Mouse (Mus musculus): ENCODE data around the gene Gchfr.
A peak's percentile ranks its signal among the peaks of the same experiment; 100 is the strongest.

Gchfr gene

GRCm38 (mm10) chr2:119165401-119165800 is 2.2 kb upstream of the Gchfr start:
- no peak for TF ChIP-seq GATA4 (IDR thresholded peaks at IDR 0.05; ENCODE audit: insufficient replicate concordance, low read length)

DNA sequence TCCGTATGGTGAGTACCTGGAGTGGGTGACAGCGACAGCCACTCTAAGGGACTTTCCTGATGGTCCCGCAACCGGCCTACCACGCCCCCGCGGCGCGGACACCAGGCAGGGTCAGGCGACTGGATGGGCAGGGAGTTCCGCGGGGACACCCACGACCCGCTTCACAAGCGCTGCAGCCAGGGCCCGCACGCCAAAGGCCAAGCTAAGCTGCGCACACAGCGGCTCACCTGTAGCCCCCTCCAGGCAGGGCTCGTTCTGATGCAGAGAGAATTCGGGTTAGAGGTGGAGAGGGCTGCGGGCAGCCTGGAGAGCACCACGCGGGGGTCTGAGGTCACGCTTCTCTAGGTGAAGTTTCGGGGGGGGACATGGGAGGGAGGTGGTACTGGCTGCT is 288 bp downstream of the Gchfr start:
- TF ChIP-seq GATA4 (IDR thresholded peaks at IDR 0.05; ENCODE audit: insufficient replicate concordance, low read length): no peak

GRCm38 (mm10) chr2:119170282-119170681 is 2.7 kb downstream of the Gchfr start:
- no peak for TF ChIP-seq GATA4 (IDR thresholded peaks at IDR 0.05; ENCODE audit: insufficient replicate concordance, low read length)

- no peak for TF ChIP-seq GATA4 (IDR thresholded peaks at IDR 0.05; ENCODE audit: insufficient replicate concordance, low read length)
These were observed 4.0 kb downstream of the Gchfr start for GRCm38 (mm10) chr2:119171574-119171973.

DNA sequence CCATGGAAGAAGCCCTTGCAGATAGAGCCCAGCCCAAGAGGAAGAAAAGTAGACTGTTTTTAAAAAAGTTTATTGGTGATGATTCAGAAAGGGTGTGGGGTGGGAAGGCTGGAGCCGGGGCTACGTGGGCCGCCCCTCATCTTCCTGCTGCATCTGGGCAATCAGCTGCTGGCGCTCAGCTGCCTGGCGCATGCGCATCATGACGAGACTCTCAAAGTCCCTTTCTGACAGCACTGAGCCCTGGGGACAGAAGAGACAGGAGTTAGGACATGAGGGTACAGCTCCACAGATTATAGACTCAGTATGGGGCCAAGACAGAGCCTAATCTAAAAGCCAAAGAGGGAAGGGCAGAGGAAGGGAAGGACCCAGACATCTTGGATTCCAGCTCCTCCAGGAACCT is 4.9 kb downstream of the Gchfr start:
- TF ChIP-seq GATA4 (IDR thresholded peaks at IDR 0.05; ENCODE audit: insufficient replicate concordance, low read length): no peak

DNA sequence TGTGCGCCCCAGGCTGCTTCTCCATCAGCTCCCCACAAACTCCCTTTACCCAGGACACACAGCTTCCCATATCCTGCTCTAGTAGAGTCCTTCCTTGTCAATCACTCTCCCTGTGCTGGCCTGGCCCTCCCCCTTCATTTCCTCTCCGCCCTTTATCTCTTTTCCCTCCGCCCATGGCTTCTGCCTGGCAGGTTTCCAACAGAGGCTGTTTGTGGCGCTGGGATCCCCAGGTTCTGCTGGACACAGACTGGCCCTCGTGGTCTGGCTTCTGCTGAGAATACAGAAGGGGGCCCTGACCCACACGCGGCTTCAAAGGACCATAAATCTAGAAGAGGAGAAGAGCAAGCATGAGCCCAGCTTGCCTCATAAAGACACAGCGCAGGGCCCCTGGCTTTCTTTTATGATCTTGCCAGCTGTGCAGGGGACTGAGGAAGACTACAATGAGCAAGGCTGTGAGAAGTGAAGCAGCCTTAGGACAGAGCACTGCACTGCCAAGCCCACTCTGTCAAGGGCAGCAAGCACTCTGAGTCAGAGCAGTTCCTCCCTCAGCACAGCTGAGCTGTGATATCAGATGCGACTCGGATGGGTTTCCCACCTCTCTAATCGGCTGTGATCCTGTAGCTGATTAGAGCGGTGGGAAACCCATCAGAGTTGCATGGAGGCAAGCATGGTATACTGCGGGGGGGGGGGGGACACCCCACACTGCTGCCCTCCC is 5.4 kb downstream of the Gchfr start:
- peak; percentile 78; the same call in 1 of the 2 replicates for TF ChIP-seq GATA4 (IDR thresholded peaks at IDR 0.05; ENCODE audit: insufficient replicate concordance, low read length)

GRCm38 (mm10) chr2:119173991-119174651 is 6.5 kb downstream of the Gchfr start, which contains the start of gene Gm14137:
Gm14137 (plus strand) TSS chr2:119174509.
- no peak for TF ChIP-seq GATA4 (IDR thresholded peaks at IDR 0.05; ENCODE audit: insufficient replicate concordance, low read length)

DNA sequence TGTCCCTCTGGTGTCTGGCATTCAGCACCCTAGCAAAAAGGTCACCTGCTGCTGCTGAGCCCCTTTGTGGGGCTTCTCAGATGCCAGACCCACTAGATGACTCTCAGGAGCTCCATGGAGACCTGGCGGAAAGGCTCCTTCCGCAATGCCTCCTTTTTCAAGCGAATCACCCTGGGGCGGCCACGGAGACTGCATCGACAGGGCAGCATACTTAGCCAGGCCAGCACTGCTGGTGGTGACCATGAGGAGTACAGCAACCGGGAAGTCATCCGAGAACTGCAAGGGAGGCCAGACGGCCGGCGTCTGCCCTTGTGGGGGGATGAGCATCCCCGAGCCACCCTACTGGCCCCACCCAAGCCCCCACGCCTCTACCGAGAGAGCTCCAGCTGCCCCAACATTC is 7.3 kb downstream of the Gchfr start:
- no peak for TF ChIP-seq GATA4 (IDR thresholded peaks at IDR 0.05; ENCODE audit: insufficient replicate concordance, low read length)

DNA sequence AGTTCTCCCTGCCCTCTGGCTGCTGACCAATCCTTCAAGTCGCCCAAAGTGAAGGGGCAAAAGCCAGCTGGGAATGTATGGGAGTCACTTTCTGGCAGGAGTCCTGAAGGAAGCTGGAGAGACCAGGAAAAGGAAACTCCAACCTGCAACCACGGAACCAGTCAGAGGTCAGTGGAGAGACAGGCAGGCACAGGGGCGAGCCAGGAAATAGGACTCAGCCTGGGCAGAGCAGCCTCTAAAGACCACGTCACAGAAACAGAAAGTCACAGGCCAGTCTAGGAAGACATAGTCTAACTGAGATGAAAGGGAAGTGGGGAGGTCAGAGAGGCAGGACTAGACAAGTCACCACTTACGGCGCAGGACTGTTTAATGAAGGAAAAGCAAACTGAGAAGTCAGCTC is 8.0 kb downstream of the Gchfr start:
- TF ChIP-seq GATA4 (IDR thresholded peaks at IDR 0.05; ENCODE audit: insufficient replicate concordance, low read length): no peak

DNA sequence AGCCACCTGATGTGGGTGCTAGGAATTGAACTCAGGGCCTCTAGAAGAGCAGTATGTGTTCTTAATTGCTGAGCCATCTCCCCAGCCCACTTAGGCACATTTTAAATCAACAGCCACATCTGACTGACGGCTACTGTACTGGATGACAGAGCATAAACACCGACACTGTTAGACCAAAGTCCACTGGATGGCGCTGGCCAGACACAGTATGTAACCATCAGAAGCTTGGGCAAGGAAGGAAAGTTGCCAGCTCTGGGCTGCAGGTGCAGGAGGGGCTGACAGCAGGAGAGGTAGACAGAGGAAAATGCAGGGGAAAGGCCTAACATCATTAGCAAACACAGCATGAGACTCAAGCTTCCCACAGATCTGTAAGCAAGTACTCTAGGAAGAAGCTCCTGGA is 9.2 kb downstream of the Gchfr start:
- TF ChIP-seq GATA4 (IDR thresholded peaks at IDR 0.05; ENCODE audit: insufficient replicate concordance, low read length): no peak

DNA sequence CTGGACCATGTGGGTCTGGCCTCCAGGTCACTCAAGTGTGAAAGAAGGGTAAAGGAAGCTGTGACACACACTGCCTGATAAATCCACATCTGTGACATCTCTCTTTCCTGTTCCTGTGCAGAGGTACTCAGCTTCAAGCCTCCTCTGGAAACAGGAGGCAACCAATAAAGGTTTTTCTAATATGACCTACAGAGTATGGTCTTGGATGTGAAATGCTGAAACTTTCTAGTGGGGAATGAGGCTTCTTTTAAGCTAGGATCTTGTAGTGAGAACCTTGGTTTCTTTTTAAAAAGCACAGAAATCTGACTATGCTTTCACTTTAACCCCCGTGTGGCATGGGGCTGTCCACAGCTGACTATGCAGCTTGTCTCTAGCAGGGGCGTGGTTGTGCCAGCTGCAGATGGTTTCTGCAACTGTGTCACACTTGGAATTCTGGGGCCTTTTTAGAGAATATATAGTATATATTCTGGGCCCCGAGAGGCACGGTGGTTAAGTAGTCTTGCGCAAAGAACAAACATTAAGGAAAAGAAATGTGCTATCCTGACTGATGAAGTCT is 9.9 kb downstream of the Gchfr start:
- no peak for TF ChIP-seq GATA4 (IDR thresholded peaks at IDR 0.05; ENCODE audit: insufficient replicate concordance, low read length)

- TF ChIP-seq GATA4 (IDR thresholded peaks at IDR 0.05; ENCODE audit: insufficient replicate concordance, low read length): no peak
These were observed 15.3 kb downstream of the Gchfr start for GRCm38 (mm10) chr2:119182914-119183313.

- no peak for TF ChIP-seq GATA4 (IDR thresholded peaks at IDR 0.05; ENCODE audit: insufficient replicate concordance, low read length)
These were observed 21.6 kb downstream of the Gchfr start for GRCm38 (mm10) chr2:119189029-119189710.

- TF ChIP-seq GATA4 (IDR thresholded peaks at IDR 0.05; ENCODE audit: insufficient replicate concordance, low read length): no peak
These were observed 23.4 kb downstream of the Gchfr start for GRCm38 (mm10) chr2:119190969-119191368.

GRCm38 (mm10) chr2:119194140-119194539 is 26.6 kb downstream of the Gchfr start:
- TF ChIP-seq GATA4 (IDR thresholded peaks at IDR 0.05; ENCODE audit: insufficient replicate concordance, low read length): no peak
